Mouse (Mus musculus) heart, embryonic 11.5 days (tissue): ENCODE measurements around the gene Rab4b. TPM values are rescaled to one million over a fixed set of nuclear protein-coding genes. Genes with fewer than 3 reads are reported as not detected.

ENCODE experiments used
- ATAC-seq: fragments of 200-750 bp; cut with Nextera tagmentation; replicated peaks from 2 replicates; pipeline ENCODE4 v1.8.0; 2017; ENCODE audit warnings: moderate library complexity; ENCODE audit not compliant: insufficient number of reproducible peaks, low FRiP score, low TSS enrichment
- H3K27ac ChIP-seq: fragments of 300-500 bp; sonication (generic); 2 replicates; pipeline ENCODE4 v1.5.1; 2014; ENCODE audit warnings: mild to moderate bottlenecking, low read depth, low read length
- H3K27me3 ChIP-seq: fragments of 300-500 bp; sonication (generic); 2 replicates; pipeline ENCODE4 v1.6.1; 2014; ENCODE audit warnings: mild to moderate bottlenecking, low read length, mixed read lengths; ENCODE audit not compliant: control insufficient read depth, insufficient read depth
- H3K36me3 ChIP-seq: fragments of 300-500 bp; sonication (generic); 2 replicates; pipeline ENCODE4 v1.6.1; 2014; ENCODE audit warnings: mild to moderate bottlenecking, low read length, moderate library complexity, mixed read lengths; ENCODE audit not compliant: control insufficient read depth, insufficient read depth
- H3K4me1 ChIP-seq: fragments of 300-500 bp; sonication (generic); 2 replicates; pipeline ENCODE4 v1.6.1; 2014; ENCODE audit warnings: low read length; ENCODE audit not compliant: control insufficient read depth, insufficient read depth
- H3K4me2 ChIP-seq: fragments of 300-500 bp; sonication (generic); 2 replicates; pipeline ENCODE4 v1.6.1; 2014; ENCODE audit warnings: mild to moderate bottlenecking, moderate library complexity
- H3K4me3 ChIP-seq: fragments of 300-500 bp; sonication (generic); 2 replicates; pipeline ENCODE4 v1.5.1; 2014; ENCODE audit warnings: low read depth, low read length
- H3K9ac ChIP-seq: fragments of 300-500 bp; sonication (generic); 2 replicates; pipeline ENCODE4 v1.6.1; 2014; ENCODE audit warnings: mild to moderate bottlenecking, low read depth, low read length, moderate library complexity
- H3K9me3 ChIP-seq: fragments of 300-500 bp; sonication (generic); replicated peaks from 2 replicates; pipeline ENCODE4 v1.6.1; 2016; ENCODE audit warnings: low read length; ENCODE audit not compliant: control insufficient read depth
- WGBS: fragments of 180-500 bp; shearing (Covaris S2); extraction: QIAGEN DNeasy Blood & Tissue Kit; methylation state at CpG from one replicate; pipeline ENCODE4 v1.1.7; 2014; ENCODE audit not compliant: insufficient replicate concordance; 5-methylcytosine and 5-hydroxymethylcytosine counted together
- polyA plus RNA-seq: library from polyadenylated mRNA; unstranded; fragments of >200 nt; fragmentation: Nextera tagmentation; extraction: Ambion mirVana; gene quantifications from 2 replicates; pipeline ENCODE4 v1.2.1, GENCODE M21; 2014

Gene Rab4b
- polyA plus RNA-seq = 44.3 and 49.7 TPM in 2 replicates

DNA sequence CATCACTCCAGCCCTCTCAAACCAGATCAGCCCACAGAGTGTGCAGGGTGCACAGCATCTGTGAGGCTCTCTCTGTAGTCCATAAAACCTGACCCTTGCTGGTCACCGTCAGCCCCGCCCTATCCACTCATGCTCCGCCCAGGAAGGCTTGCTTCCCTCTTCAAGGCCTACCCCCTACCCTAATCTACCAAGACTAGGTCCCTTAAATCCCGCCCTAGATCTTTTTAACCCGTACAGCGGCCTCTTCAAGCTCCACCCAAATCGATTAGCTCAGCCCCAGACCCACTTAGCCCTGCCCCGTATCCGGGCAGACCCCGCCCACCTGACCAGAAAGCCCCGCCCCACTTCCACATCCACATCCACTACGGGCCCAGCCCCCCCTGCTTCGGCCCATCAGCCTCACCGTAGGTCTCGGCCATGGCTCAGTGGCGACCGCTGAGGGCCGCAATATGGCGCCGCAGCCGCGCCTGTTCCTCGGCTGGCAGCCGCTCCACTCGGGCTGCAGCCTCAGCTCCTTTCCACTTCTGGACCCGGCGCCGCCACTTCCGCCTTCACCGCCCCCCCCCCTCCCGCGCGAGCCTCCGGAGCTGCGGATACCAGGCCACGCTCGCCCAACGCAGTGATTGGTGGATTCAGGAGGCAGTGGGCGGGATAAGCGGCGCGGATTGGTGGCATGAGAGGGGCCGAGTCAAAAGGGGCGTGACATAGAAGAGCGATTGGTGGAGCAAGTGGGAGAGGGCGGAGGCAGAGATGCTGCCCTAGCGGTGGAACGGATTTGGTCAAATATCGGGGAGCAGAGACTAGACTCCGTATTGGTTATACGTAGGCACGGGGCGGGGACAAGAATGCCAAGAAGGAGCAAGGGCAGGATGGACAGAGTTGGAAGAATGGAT is at the start of gene Rab4b:
Gene Rab4b, minus strand, starts transcription at position 573 of the 893 bp plus-strand sequence.
- under 1% methylated on average over 53 of the region's 53 CpGs for WGBS
- Histone ChIP-seq H3K9ac (peak within 1 kb of the TSS; percentile 71), H3K4me1 (peaks cover 5% of the 10 kb centered on the region; the same call in 1 of the 2 replicates), H3K36me3 (peaks cover 8% of the 10 kb centered on the region; the same call in 1 of the 2 replicates), H3K27ac (peak within 1 kb of the TSS; percentile 94), H3K4me3 (peak within 1 kb of the TSS; percentile 81), H3K9me3 (no peaks in the 10 kb centered on the region), H3K27me3 (no peaks in the 10 kb centered on the region), H3K4me2 (peak within 1 kb of the TSS; percentile 67)
- peak; percentile 98 for ATAC-seq

DNA sequence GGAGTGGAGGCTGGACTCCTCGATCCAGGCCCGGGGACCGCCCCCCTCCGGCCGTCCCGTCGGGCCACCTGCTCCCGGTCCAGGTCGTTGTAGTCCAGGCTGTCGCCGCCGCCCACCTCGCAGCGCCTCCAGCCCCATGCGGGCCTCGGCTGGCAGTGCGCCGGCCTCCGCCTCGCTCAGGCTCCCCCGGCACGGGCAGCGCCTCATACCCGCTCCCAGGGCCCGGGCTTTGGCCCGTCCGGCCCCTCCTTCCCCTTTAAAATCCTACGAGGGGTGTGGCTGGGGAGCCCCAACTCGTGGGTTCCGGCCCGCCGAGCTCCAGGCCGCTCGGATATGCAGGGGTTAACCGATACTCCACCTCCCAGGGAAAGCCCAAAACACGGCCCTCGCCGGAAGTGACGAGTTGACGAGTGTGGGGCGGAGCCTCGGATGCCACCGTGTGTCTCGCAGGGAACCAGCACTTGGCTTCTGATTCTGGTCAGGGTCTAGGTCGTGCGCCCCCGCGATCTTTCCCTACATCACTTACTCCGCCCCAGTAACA is 49.7 kb upstream of the Rab4b start, which contains the start of gene Itpkc:
Gene Itpkc, minus strand, starts transcription at position 381 of the 541 bp plus-strand sequence.
- Histone ChIP-seq H3K27ac (peak within 1 kb of the TSS; percentile 81), H3K36me3 (no peaks in the 10 kb centered on the region; the same call in 1 of the 2 replicates), H3K4me3 (peak within 1 kb of the TSS; percentile 69), H3K9me3 (no peaks in the 10 kb centered on the region), H3K27me3 (no peaks in the 10 kb centered on the region), H3K4me1 (peaks cover 29% of the 10 kb centered on the region), H3K9ac (peak within 1 kb of the TSS; percentile 82), H3K4me2 (peak within 1 kb of the TSS; percentile 75)
- WGBS = under 1% methylated on average over 49 of the region's 49 CpGs
- ATAC-seq = peak; percentile 82

DNA sequence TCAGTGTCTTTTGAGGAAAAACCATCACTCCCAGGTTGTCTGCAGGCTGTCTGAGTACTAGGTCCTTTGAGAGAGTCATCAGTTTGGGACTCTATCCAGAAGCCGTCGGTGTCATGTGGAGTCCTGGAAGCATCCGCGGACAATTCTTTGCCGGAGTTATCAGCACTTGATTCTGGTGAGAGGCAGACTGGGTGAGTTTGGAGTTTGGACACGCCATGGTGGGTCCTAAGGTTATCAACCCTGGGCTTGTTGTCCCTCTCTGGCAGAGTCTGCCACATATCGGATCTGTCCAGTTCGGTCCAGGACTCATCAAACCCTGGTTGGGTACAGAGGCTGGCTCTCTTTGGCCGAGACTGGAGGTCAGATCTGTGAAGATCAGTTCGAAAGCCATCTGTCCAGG is 49.0 kb upstream of the Rab4b start:
- Histone ChIP-seq H3K4me2 (peak overlapping the region; percentile 75), H3K4me1 (peaks cover 28% of the 10 kb centered on the region; the same call in 1 of the 2 replicates), H3K9me3 (no peaks in the 10 kb centered on the region), H3K27ac (no peak overlapping the region; the same call in 1 of the 2 replicates), H3K36me3 (no peaks in the 10 kb centered on the region; the same call in none of the 2 replicates), H3K9ac (peak overlapping the region; percentile 82), H3K27me3 (no peaks in the 10 kb centered on the region), H3K4me3 (peak overlapping the region; percentile 69)
- 2% methylated on average over 10 of the region's 10 CpGs for WGBS
- no peak for ATAC-seq

DNA sequence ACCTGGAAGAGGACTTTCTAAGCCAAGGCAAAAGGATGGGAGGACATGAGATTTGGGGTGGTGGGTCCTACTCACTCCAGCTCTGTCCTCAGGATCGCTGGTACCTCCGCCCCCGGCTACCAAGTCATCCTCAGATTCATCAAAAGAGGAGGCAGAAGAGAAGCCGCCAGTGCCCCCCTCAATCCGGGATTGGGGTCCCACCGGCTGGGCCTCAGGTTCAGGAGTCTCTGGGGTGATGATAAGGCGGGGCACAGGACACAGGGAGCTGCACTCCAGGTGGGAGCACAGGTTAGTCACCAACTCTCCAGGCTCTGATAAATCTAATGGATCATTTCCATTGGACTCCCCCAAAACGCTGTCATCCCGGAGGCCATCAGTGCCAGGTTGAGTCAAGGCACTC is 48.6 kb upstream of the Rab4b start:
- Histone ChIP-seq H3K27me3 (no peaks in the 10 kb centered on the region), H3K4me1 (peaks cover 28% of the 10 kb centered on the region; the same call in 1 of the 2 replicates), H3K4me3 (peak overlapping the region; percentile 69), H3K27ac (no peak overlapping the region), H3K9ac (peak overlapping the region; percentile 82), H3K9me3 (no peaks in the 10 kb centered on the region), H3K36me3 (no peaks in the 10 kb centered on the region; the same call in none of the 2 replicates), H3K4me2 (peak overlapping the region; percentile 75)
- 34% methylated on average over 9 of the region's 9 CpGs for WGBS
- ATAC-seq = no peak

- Histone ChIP-seq H3K4me1 (peaks cover 28% of the 10 kb centered on the region; the same call in 1 of the 2 replicates), H3K4me3 (no peak overlapping the region), H3K4me2 (peak overlapping the region; percentile 4; the same call in 1 of the 2 replicates), H3K9me3 (no peaks in the 10 kb centered on the region), H3K27ac (no peak overlapping the region), H3K9ac (0 out of 2 replicates have a peak overlapping the region, but pooled peaks have one; percentile 7), H3K27me3 (no peaks in the 10 kb centered on the region), H3K36me3 (no peaks in the 10 kb centered on the region; the same call in none of the 2 replicates)
- WGBS = 82% methylated on average over 11 of the region's 11 CpGs
- no peak for ATAC-seq
These were observed 46.3 kb upstream of the Rab4b start for GRCm38 (mm10) chr7:27224877-27225575.

GRCm38 (mm10) chr7:27222538-27222937 is 43.8 kb upstream of the Rab4b start:
- H3K4me3 ChIP-seq = no peak overlapping the region
- 59% methylated on average over 1 of the region's 1 CpGs for WGBS
- ATAC-seq = no peak
- no peaks in the 10 kb centered on the region for H3K9me3 ChIP-seq
- no peak overlapping the region for H3K27ac ChIP-seq
- no peak overlapping the region for H3K4me2 ChIP-seq
- H3K36me3 ChIP-seq = no peaks in the 10 kb centered on the region; the same call in none of the 2 replicates
- H3K9ac ChIP-seq = no peak overlapping the region
- H3K27me3 ChIP-seq = no peaks in the 10 kb centered on the region
- H3K4me1 ChIP-seq = peaks cover 26% of the 10 kb centered on the region; the same call in 1 of the 2 replicates

DNA sequence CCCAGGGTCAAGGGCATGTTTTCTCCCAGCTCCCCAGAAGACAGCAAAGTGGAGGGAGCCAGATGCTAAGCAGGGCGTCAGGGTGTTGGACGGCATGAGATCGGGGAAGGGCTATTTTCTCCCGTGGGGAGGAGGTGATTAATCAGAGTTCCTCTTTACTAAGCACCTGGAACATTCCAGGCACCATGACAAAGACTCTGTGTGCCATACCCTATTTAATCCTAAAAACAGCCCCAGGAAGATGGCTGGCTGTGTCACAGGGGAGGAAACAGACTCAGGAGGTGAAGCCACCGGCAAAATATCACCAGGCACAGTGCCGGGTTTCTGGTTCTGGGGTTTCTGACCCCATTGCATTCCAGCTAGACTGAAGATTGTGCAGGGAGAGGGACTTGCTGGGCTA is 43.2 kb upstream of the Rab4b start:
- Histone ChIP-seq H3K9me3 (no peaks in the 10 kb centered on the region), H3K4me3 (no peak overlapping the region), H3K27ac (no peak overlapping the region), H3K4me2 (no peak overlapping the region), H3K36me3 (no peaks in the 10 kb centered on the region; the same call in none of the 2 replicates), H3K4me1 (peaks cover 20% of the 10 kb centered on the region; the same call in 1 of the 2 replicates), H3K27me3 (no peaks in the 10 kb centered on the region), H3K9ac (no peak overlapping the region)
- 67% methylated on average over 6 of the region's 6 CpGs for WGBS
- no peak for ATAC-seq

- 83% methylated on average over 11 of the region's 11 CpGs for WGBS
- H3K4me2 ChIP-seq = no peak overlapping the region
- no peaks in the 10 kb centered on the region for H3K27me3 ChIP-seq
- no peak overlapping the region for H3K9ac ChIP-seq
- H3K36me3 ChIP-seq = no peaks in the 10 kb centered on the region; the same call in none of the 2 replicates
- no peak overlapping the region for H3K27ac ChIP-seq
- H3K4me3 ChIP-seq = no peak overlapping the region
- 0 out of 2 replicates have a peak, but pooled peaks cover 4% of the 10 kb centered on the region for H3K4me1 ChIP-seq
- H3K9me3 ChIP-seq = no peaks in the 10 kb centered on the region
- no peak for ATAC-seq
These were observed 41.2 kb upstream of the Rab4b start for GRCm38 (mm10) chr7:27219937-27220336.
